Mouse (Mus musculus) neural tube, embryonic 10.5 days (tissue): ENCODE measurements around the gene Umodl1.
A peak's percentile ranks its signal among the peaks of the same experiment; 100 is the strongest.

Experiments
- DNase-seq: peaks from one replicate; pipeline ENCODE4 v3.0.0-alpha.2; 2017; ENCODE audit warnings: low spot score; ENCODE audit errors: extremely low spot score

The Umodl1 gene

GRCm38 (mm10) chr17:31036168-31036876, 81.9 kb downstream of the Umodl1 start:
- DNase-seq: no peak

GRCm38 (mm10) chr17:31037331-31037730, 82.9 kb downstream of the Umodl1 start:
- DNase-seq: no peak

- DNase-seq: no peak
These were observed 83.9 kb downstream of the Umodl1 start for GRCm38 (mm10) chr17:31038381-31038780.

DNA sequence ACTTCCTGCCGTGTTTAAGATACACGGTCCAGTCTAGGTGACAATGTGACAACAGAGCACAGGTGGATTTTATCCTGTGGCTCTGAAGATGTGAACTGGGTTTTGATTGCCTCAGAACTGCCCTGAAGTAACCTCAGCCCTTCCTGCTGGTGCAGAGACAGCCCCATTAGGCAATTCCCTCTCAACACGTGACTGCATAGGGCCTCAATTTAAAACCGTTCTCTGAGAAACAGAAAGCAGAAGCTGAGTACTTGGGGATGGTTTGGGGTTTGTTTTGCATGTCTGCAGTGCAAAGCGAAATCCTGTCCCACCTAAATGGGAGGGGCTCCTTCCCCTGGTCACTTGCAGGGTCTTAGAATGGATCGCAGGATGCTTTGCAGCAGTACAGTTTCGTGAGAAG, 85.2 kb downstream of the Umodl1 start:
- no peak for DNase-seq

DNA sequence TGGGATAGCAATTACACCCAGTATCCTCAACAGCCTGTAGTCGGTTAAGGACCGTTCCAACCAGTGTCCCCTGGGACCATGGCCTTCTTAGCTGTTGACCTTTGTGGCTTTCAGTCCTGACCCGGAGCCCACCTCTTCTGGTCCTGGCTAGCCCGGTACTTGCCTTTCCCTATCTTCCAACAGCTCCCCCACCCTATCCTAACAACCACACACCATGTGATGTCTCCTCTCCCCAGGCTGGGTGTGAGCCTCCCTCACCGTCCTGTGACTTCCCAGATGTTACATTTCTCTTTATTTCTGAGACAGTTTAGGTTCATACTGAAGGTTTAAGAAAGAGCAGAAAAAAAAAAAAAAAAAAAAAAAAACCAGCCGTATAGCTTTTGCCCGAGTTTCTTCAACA, 86.0 kb downstream of the Umodl1 start:
- DNase-seq: no peak

- DNase-seq: no peak
These were observed 88.3 kb downstream of the Umodl1 start for GRCm38 (mm10) chr17:31042751-31043150.

DNA sequence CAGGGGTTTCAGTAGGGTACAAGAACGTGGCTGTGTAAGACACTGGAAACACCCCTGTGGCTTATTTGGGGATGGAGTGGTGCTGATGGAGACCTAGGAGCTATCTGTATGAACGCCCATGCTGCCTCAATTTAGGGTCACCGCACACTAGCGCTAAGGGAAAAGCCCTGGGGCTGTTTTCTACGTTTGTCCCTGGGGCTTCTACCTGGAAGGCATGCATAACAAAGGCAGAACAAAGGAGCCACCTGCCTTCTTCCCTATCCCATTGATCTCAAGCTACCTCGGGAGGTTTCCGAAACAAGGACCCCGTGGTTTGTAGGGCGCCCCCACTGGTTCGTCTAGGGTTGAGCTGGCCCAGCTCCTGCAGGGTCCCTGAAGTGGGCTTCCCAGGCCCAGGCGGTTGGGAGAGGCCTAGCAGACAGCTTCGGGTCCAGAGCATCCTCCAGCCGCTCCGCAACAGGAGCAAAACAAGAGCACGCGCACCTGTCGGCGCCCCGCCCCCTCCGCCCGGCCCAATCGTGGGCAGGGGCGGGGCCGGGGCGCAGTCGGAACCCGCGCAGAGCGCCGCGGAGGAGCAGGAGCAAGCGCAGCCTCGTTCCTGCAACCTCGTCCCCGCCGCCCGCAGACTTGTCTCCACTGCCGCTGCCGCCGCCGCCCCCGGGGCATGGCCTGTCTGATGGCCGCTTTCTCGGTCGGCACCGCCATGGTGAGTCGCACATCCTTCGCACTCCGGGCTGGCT, 102.9 kb downstream of the Umodl1 start, which contains the start of gene Abcg1:
Gene Abcg1 (plus strand): TSS at position 525 of the 740 bp plus-strand sequence.
- peak; percentile 67 for DNase-seq

DNA sequence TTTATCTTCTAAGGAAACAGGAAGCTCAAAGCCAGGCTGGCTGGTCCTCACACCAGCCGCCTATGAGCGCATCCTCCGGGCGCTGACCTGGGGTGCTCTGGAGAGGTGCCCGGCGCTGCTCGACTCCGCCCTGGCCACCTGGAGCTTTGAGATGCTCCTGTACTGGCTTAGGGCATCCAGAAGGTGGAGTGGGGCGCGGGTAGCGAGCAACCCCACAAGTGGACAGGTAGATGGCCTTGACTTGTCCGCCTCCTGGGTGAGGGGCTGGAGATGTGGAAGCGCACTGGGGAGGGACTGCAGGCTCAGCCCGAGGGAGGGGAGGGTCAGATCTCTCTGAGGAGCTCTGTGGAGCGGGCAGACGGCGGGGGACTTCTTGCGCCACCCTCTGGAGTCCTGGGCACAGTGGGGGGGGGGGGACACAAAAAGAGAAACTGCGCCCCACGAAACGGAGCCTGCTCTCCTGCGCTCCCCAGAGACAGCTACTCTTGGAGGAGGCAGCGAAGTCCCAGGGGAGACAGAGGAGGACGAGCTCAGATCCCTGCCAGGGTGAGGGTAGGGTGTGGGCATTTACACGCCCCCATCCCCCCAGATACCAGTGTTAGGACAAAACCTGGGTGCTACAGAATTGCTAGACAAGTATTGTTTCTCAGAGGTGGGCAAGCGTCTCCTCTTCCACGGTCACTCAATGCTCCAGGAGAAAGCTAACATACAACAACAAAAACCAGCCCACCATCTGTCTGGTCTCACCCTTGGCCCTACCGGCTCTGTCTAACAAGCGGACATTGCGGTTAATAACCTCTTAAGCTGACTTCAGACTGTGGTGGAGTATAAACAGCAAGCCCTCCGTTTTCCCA, 103.7 kb downstream of the Umodl1 start:
- DNase-seq: peak; percentile 31

DNA sequence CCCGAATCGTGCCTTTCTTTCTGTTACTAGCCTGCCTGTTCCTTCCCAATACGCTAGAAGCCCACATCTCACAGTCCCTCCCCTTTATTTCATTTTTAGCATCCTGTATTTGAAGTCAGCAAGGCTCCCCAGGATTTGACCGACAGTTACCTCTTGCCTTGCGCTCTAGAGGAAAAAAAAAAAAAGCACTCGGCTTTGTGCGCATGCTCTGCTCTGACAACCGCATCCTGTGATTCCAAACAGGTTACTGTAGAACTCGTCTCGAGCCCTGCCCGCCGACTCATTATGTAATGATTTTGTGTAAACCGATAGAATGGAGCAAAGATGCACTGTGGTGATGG, 104.3 kb downstream of the Umodl1 start:
- peak; percentile 24 for DNase-seq

DNA sequence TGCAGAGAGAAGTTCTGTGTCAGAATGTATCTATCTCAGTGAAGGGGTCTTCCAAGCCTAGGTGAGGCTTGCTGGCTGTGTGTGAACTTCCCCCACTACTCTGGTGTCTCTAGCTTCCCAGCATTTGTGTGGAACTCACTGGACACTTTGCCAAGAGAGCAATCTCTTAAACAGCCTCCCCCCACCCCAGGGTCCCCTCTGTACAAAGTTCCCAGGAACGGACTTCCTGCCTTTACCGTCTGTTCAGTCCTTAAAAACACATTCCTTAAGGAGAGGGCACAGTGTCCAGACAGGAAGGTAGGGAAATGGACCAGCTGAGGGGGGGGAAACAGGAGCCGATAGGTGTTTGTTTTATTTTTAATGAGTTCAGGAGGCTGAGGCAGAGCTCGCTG, 105.8 kb downstream of the Umodl1 start:
- no peak for DNase-seq
